Mouse (Mus musculus): Measurements from ENCODE around the gene Wt1. TPM values are rescaled to one million over a fixed set of nuclear protein-coding genes. Genes with fewer than 3 reads are reported as not detected.
A peak's percentile ranks its signal among the peaks of the same experiment; 100 is the strongest.

Wt1 gene
- polyA plus RNA-seq, 1 experiment from 2014 or later = not detected

DNA sequence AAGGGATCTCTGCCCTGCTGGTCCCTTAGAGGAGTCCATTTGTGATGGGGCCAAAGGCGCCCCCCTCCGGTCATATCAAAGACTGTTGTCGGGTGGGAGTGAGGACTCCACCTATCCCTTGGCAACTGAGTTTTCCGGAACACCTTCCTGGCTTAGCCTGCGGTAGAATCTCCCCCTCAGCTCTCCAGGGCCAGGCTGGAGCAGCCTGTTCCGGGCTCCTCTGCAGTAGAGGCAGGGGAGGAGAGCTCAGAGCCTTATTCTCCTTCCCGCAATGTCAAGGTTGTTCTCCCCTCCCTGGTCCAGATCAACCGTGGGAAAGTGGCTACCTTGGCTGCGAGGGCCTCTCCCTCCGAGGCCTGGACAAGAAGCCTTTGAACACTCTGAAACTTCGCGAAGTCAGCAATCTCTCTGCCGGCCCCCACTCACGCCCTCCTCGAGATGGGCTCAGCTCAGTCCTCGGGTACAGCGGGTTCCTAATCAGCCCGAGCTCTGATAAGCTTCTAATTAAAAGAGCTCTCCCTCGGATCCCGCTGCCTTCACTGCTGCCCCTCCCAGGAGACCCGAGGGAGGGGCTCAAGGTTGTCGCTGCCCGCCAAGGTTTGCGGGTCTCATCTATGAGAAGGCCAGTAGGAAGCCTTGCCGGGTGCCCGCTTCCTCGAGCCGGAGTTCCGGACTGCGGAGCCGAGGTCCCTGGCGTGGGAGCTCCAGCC, 4.2 kb downstream of the Wt1 start:
- DNase-seq (ENCODE audit: low spot score) (no peak), ATAC-seq (no peak)
- H3K36me3 ChIP-seq (ENCODE audit: control insufficient read depth, insufficient read depth, low read length) = no peaks in the 10 kb centered on the region
- no peaks in the 10 kb centered on the region for H3K9me3 ChIP-seq (replicated peaks; ENCODE audit: control insufficient read depth, low read length)
- no peak overlapping the region for H3K9ac ChIP-seq (ENCODE audit: low read length)
- H3K27ac ChIP-seq (ENCODE audit: low read depth, low read length) = no peak overlapping the region
- no peak overlapping the region for H3K4me2 ChIP-seq (ENCODE audit: low read length)
- peaks cover 97% of the 10 kb centered on the region for H3K27me3 ChIP-seq (replicated peaks; ENCODE audit: control insufficient read depth, insufficient read depth, low read length)
- H3K4me3 ChIP-seq (ENCODE audit: low read depth, low read length) = no peak overlapping the region
- no peaks in the 10 kb centered on the region; the same call in 1 of the 2 replicates for H3K4me1 ChIP-seq (ENCODE audit: control insufficient read depth, insufficient read depth, low read length)
- under 1% methylated on average over 32 of the region's 32 CpGs for WGBS

DNA sequence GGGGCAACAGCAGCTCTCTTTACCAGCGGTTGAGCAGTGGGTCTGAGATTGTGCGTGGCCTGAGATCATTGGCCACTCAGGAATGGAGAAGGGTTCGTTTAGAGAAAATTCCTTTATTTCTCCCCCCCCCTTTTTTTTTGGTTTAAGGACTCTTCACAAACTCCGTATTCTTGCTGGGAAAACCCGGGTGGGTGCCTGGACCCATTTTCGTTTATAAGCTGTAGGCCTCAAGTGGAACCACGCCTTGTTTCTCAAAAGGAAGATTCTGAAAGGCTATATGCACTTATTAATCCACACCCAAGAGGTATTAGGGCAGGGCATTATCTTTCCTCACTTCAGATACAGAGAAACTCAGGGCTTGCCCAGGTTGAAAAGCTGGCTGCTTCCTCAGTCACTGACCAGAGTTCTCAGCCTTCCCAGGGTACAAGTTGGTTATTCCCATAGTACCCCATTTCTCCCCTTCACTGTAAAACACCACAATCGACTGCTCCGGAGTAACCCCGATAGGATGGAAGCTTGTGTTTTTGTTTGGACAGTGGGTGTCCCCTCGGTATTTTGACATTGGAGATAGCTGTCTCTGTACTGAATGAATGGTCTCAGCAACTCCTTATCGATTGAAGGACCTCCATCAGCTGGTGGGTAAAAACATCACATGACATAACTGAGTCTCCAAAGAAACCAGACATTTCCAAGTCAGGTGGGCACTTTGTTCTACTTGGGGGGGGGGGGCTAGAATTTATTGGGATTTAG, 4.9 kb downstream of the Wt1 start:
- peaks cover 97% of the 10 kb centered on the region for H3K27me3 ChIP-seq (replicated peaks; ENCODE audit: control insufficient read depth, insufficient read depth, low read length)
- WGBS = 3% methylated on average over 12 of the region's 12 CpGs
- H3K4me2 ChIP-seq (ENCODE audit: low read length) = no peak overlapping the region
- DNase-seq (ENCODE audit: low spot score) = no peak
- H3K36me3 ChIP-seq (ENCODE audit: control insufficient read depth, insufficient read depth, low read length) = no peaks in the 10 kb centered on the region
- no peak overlapping the region for H3K4me3 ChIP-seq (ENCODE audit: low read depth, low read length)
- H3K9me3 ChIP-seq (replicated peaks; ENCODE audit: control insufficient read depth, low read length) = no peaks in the 10 kb centered on the region
- no peak overlapping the region for H3K9ac ChIP-seq (ENCODE audit: low read length)
- H3K27ac ChIP-seq (ENCODE audit: low read depth, low read length) = no peak overlapping the region
- ATAC-seq = no peak
- H3K4me1 ChIP-seq (ENCODE audit: control insufficient read depth, insufficient read depth, low read length) = no peaks in the 10 kb centered on the region; the same call in 1 of the 2 replicates

DNA sequence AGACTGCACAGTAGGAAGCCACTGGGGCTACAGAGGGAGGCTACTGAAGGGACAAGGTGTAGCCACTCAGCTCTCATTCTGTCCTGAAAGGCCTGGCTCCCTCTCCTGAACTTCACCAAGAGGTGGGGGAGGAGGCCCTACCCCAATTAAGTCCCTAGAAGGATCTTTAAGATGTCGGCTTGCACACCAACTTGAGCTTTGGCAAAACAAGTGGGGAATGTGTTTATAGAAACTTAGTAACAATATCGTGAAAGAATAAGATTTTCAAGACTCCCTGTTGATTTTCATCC, 5.4 kb downstream of the Wt1 start:
- WGBS = 6% methylated on average over 2 of the region's 2 CpGs
- Histone ChIP-seq H3K36me3 (ENCODE audit: control insufficient read depth, insufficient read depth, low read length) (no peaks in the 10 kb centered on the region), H3K9me3 (replicated peaks; ENCODE audit: control insufficient read depth, low read length) (no peaks in the 10 kb centered on the region), H3K27me3 (replicated peaks; ENCODE audit: control insufficient read depth, insufficient read depth, low read length) (peaks cover 97% of the 10 kb centered on the region), H3K9ac (ENCODE audit: low read length) (no peak overlapping the region), H3K4me2 (ENCODE audit: low read length) (no peak overlapping the region), H3K4me3 (ENCODE audit: low read depth, low read length) (no peak overlapping the region), H3K4me1 (ENCODE audit: control insufficient read depth, insufficient read depth, low read length) (no peaks in the 10 kb centered on the region; the same call in 1 of the 2 replicates), H3K27ac (ENCODE audit: low read depth, low read length) (no peak overlapping the region)
- no peak for DNase-seq (ENCODE audit: low spot score)
- ATAC-seq = no peak

DNA sequence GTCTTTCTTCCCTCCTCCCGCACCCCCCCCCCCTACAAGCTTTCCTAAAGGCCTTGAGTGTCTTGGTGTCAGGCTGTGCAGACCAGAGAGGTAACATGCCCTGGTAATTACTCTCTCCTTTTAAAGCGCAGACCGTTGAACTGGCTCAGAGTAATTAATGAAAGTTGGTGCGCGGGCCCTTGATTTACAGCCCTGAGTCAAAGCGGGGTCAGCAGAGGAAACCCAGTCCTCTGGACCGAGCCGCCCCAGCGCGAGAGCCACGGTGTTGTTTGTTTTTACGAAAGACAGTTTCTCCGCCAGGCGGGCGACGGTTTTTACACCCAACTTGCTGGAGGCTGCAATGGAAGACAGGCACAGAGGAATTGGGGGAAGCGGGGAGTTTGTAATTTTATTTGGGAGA, 6.0 kb downstream of the Wt1 start:
- Histone ChIP-seq H3K27me3 (replicated peaks; ENCODE audit: control insufficient read depth, insufficient read depth, low read length) (peaks cover 96% of the 10 kb centered on the region), H3K9me3 (replicated peaks; ENCODE audit: control insufficient read depth, low read length) (no peaks in the 10 kb centered on the region), H3K27ac (ENCODE audit: low read depth, low read length) (no peak overlapping the region), H3K36me3 (ENCODE audit: control insufficient read depth, insufficient read depth, low read length) (no peaks in the 10 kb centered on the region), H3K9ac (ENCODE audit: low read length) (no peak overlapping the region), H3K4me2 (ENCODE audit: low read length) (no peak overlapping the region), H3K4me3 (ENCODE audit: low read depth, low read length) (no peak overlapping the region), H3K4me1 (ENCODE audit: control insufficient read depth, insufficient read depth, low read length) (no peaks in the 10 kb centered on the region; the same call in 1 of the 2 replicates)
- WGBS = under 1% methylated on average over 16 of the region's 17 CpGs
- ATAC-seq (no peak), DNase-seq (ENCODE audit: low spot score) (no peak)

GRCm38 (mm10) chr2:105132933-105133795, 6.8 kb downstream of the Wt1 start:
- Histone ChIP-seq H3K27me3 (replicated peaks; ENCODE audit: control insufficient read depth, insufficient read depth, low read length) (peaks cover 94% of the 10 kb centered on the region), H3K27ac (ENCODE audit: low read depth, low read length) (no peak overlapping the region), H3K4me2 (ENCODE audit: low read length) (no peak overlapping the region), H3K4me3 (ENCODE audit: low read depth, low read length) (no peak overlapping the region), H3K4me1 (ENCODE audit: control insufficient read depth, insufficient read depth, low read length) (no peaks in the 10 kb centered on the region), H3K36me3 (ENCODE audit: control insufficient read depth, insufficient read depth, low read length) (no peaks in the 10 kb centered on the region), H3K9ac (ENCODE audit: low read length) (no peak overlapping the region), H3K9me3 (replicated peaks; ENCODE audit: control insufficient read depth, low read length) (no peaks in the 10 kb centered on the region)
- DNase-seq (ENCODE audit: low spot score) = no peak
- ATAC-seq = no peak
- 1% methylated on average over 43 of the region's 43 CpGs for WGBS

- H3K4me3 ChIP-seq (ENCODE audit: low read depth, low read length) = no peak overlapping the region
- DNase-seq (ENCODE audit: low spot score) (peak; percentile 55), ATAC-seq (peak; percentile 64; the same call in 1 of the 2 replicates)
- H3K9me3 ChIP-seq (replicated peaks; ENCODE audit: control insufficient read depth, low read length) = no peaks in the 10 kb centered on the region
- no peaks in the 10 kb centered on the region for H3K36me3 ChIP-seq (ENCODE audit: control insufficient read depth, insufficient read depth, low read length)
- no peak overlapping the region for H3K9ac ChIP-seq (ENCODE audit: low read length)
- peaks cover 86% of the 10 kb centered on the region for H3K27me3 ChIP-seq (replicated peaks; ENCODE audit: control insufficient read depth, insufficient read depth, low read length)
- WGBS = 1% methylated on average over 19 of the region's 19 CpGs
- H3K27ac ChIP-seq (ENCODE audit: low read depth, low read length) = no peak overlapping the region
- H3K4me1 ChIP-seq (ENCODE audit: control insufficient read depth, insufficient read depth, low read length) = no peaks in the 10 kb centered on the region
- H3K4me2 ChIP-seq (ENCODE audit: low read length) = peak overlapping the region; percentile 12; the same call in 1 of the 2 replicates
These were observed 8.0 kb downstream of the Wt1 start for GRCm38 (mm10) chr2:105134296-105134695.

- Histone ChIP-seq H3K4me3 (ENCODE audit: low read depth, low read length) (no peak overlapping the region), H3K27ac (ENCODE audit: low read depth, low read length) (no peak overlapping the region), H3K27me3 (replicated peaks; ENCODE audit: control insufficient read depth, insufficient read depth, low read length) (peaks cover 42% of the 10 kb centered on the region), H3K4me2 (ENCODE audit: low read length) (no peak overlapping the region), H3K9me3 (replicated peaks; ENCODE audit: control insufficient read depth, low read length) (no peaks in the 10 kb centered on the region), H3K4me1 (ENCODE audit: control insufficient read depth, insufficient read depth, low read length) (no peaks in the 10 kb centered on the region), H3K36me3 (ENCODE audit: control insufficient read depth, insufficient read depth, low read length) (no peaks in the 10 kb centered on the region), H3K9ac (ENCODE audit: low read length) (no peak overlapping the region)
- ATAC-seq (no peak), DNase-seq (ENCODE audit: low spot score) (no peak)
- 80% methylated on average over 7 of the region's 7 CpGs for WGBS
These were observed 13.1 kb downstream of the Wt1 start for GRCm38 (mm10) chr2:105139471-105139870.

GRCm38 (mm10) chr2:105141371-105141770, 15.0 kb downstream of the Wt1 start:
- Histone ChIP-seq H3K36me3 (ENCODE audit: control insufficient read depth, insufficient read depth, low read length) (no peaks in the 10 kb centered on the region), H3K9ac (ENCODE audit: low read length) (no peak overlapping the region), H3K4me2 (ENCODE audit: low read length) (no peak overlapping the region), H3K4me1 (ENCODE audit: control insufficient read depth, insufficient read depth, low read length) (no peaks in the 10 kb centered on the region), H3K27ac (ENCODE audit: low read depth, low read length) (no peak overlapping the region), H3K9me3 (replicated peaks; ENCODE audit: control insufficient read depth, low read length) (no peaks in the 10 kb centered on the region), H3K27me3 (replicated peaks; ENCODE audit: control insufficient read depth, insufficient read depth, low read length) (peaks cover 23% of the 10 kb centered on the region), H3K4me3 (ENCODE audit: low read depth, low read length) (no peak overlapping the region)
- no peak for ATAC-seq
- WGBS = 22% methylated on average over 7 of the region's 7 CpGs
- DNase-seq (ENCODE audit: low spot score) = no peak
